In genomic region chr1:152590321-152590720, GRCm38 (mm10) we compare ENCODE assay signal across 18 mouse cellular contexts.
DNase-seq lines count a peak whose midpoint lies in the region; ATAC-seq and TF ChIP-seq lines count a peak whose summit lies in the region.
"Had no signal": no experiment of that assay in that cellular context is flagged by ENCODE, and none has a peak within 500 bp of the region (broad histone marks: within the 10 kb centered on the region; RNA-seq: fewer than 3 reads in every experiment).

No protein-coding gene starts in this region.

- H3K27ac ChIP-seq in heart, adult 2 months = peak overlapping the region; percentile 61
- H3K27ac ChIP-seq in kidney, embryonic 15.5 days = peak overlapping the region; percentile 6; the same call in 1 of the 2 replicates
- H3K27ac ChIP-seq in embryonic fibroblast, embryonic 13.5 days (ENCODE audit: insufficient read depth, low read length) = peak overlapping the region; percentile 87
- H3K27ac ChIP-seq: forebrain, embryonic 12.5 days; hindbrain, embryonic 12.5 days; left cerebral cortex, adult 2 months had no signal

- no peak overlapping the region for H3K4me2 ChIP-seq in kidney, embryonic 15.5 days
- H3K4me2 ChIP-seq: forebrain, embryonic 12.5 days; hindbrain, embryonic 12.5 days; limb, embryonic 15.5 days; midbrain, embryonic 11.5 days had no signal

- 62% methylated on average over 5 of the region's 5 CpGs for WGBS in heart, adult 2 months
- 73% methylated on average over 5 of the region's 5 CpGs for WGBS in kidney, embryonic 15.5 days

- no peak overlapping the region for H3K9ac ChIP-seq in heart, adult 2 months (ENCODE audit: low read depth, low read length)
- H3K9ac ChIP-seq in kidney, embryonic 15.5 days = no peak overlapping the region
- H3K9ac ChIP-seq: forebrain, embryonic 12.5 days; hindbrain, embryonic 12.5 days; limb, embryonic 15.5 days had no signal

- no peak for TF ChIP-seq EP300 in heart, adult 2 months (IDR thresholded peaks at IDR 0.05; ENCODE audit: insufficient read depth, low read depth, low read length)

- H3K79me2 ChIP-seq in heart, adult 2 months (replicated peaks; ENCODE audit: control insufficient read depth, insufficient read depth, low read length) = peaks cover 9% of the 10 kb centered on the region

- no peaks in the 10 kb centered on the region for H3K27me3 ChIP-seq in heart, adult 2 months (ENCODE audit: control insufficient read depth, insufficient read depth, low read length)
- H3K27me3 ChIP-seq in kidney, embryonic 15.5 days = no peaks in the 10 kb centered on the region
- H3K27me3 ChIP-seq: forebrain, embryonic 12.5 days; hindbrain, embryonic 12.5 days; limb, embryonic 15.5 days had no signal

- TF ChIP-seq POLR2A in heart, adult 2 months (IDR thresholded peaks at IDR 0.05; ENCODE audit: insufficient read depth, low read depth, low read length) = no peak
- TF ChIP-seq POLR2A in embryonic fibroblast, embryonic 13.5 days (IDR thresholded peaks at IDR 0.05; ENCODE audit: low read depth, low read length) = no peak

- no peaks in the 10 kb centered on the region for H3K9me3 ChIP-seq in kidney, embryonic 15.5 days (replicated peaks)
- H3K9me3 ChIP-seq: forebrain, embryonic 12.5 days; hindbrain, embryonic 12.5 days; limb, embryonic 15.5 days had no signal

- peaks cover 47% of the 10 kb centered on the region for H3K4me1 ChIP-seq in heart, adult 2 months (ENCODE audit: control insufficient read depth, insufficient read depth, low read length)
- peaks cover 42% of the 10 kb centered on the region for H3K4me1 ChIP-seq in kidney, embryonic 15.5 days
- peaks cover 19% of the 10 kb centered on the region for H3K4me1 ChIP-seq in embryonic fibroblast, embryonic 13.5 days (ENCODE audit: control insufficient read depth, insufficient read depth, low read length)

- H3K36me3 ChIP-seq in heart, adult 2 months (ENCODE audit: control insufficient read depth, insufficient read depth, low read length) = peaks cover 57% of the 10 kb centered on the region
- peaks cover 16% of the 10 kb centered on the region for H3K36me3 ChIP-seq in kidney, embryonic 15.5 days

- no peak for ATAC-seq in kidney, embryonic 15.5 days (replicated peaks; ENCODE audit: low FRiP score)
- ATAC-seq in megakaryocyte-erythroid progenitor cell, adult 5-6 weeks (replicated peaks; ENCODE audit: low FRiP score, low TSS enrichment, poor library complexity, severe bottlenecking) = no peak
- ATAC-seq: intestine, postnatal 0 days; lung, postnatal 0 days had no signal

- H3K4me3 ChIP-seq in heart, adult 2 months = no peak overlapping the region
- no peak overlapping the region for H3K4me3 ChIP-seq in kidney, embryonic 15.5 days (replicated peaks)
- H3K4me3 ChIP-seq in embryonic fibroblast, embryonic 13.5 days (ENCODE audit: insufficient read depth, low read length) = no peak overlapping the region
- H3K4me3 ChIP-seq: forebrain, embryonic 12.5 days; hindbrain, embryonic 12.5 days; left cerebral cortex, adult 2 months; limb, embryonic 15.5 days; myocyte had no signal

- DNase-seq in heart, adult 2 months = no peak
- no peak for DNase-seq in heart, postnatal 10 days
- no peak for DNase-seq in kidney, adult 18-20 months
- peak; percentile 81 for DNase-seq in NIH3T3 (ENCODE audit: low read depth)
- no peak for DNase-seq in cerebellum, postnatal 4 days (ENCODE audit: low spot score in 2 of 2)
- DNase-seq: adrenal gland, postnatal 14 days; gastrocnemius, postnatal 14 days had no signal

- intact Hi-C loops in heart, adult 2 months (cut with DNase I) = no loop called here
- intact Hi-C loops in heart, postnatal 10 days (cut with DNase I) = no loop called here

- TF ChIP-seq CTCF in heart, adult 2 months (IDR thresholded peaks at IDR 0.05) = no peak
- TF ChIP-seq CTCF in embryonic fibroblast, embryonic 13.5 days (IDR thresholded peaks at IDR 0.05; ENCODE audit: borderline replicate concordance, insufficient read depth, low read length) = no peak

Comparison
In these comparisons a context has a peak if more than half of its experiments do, and no peak if none do; other contexts are left out.
1. H3K27ac ChIP-seq: peak in every context shown above with its lines; median percentile 87 in embryonic fibroblast, embryonic 13.5 days; 61 in heart, adult 2 months; 6 in kidney, embryonic 15.5 days.